In genomic region chr17:15252187-15252586, GRCm38 (mm10) we compare ENCODE assay signal across 11 mouse cellular contexts.
"Had no signal": no experiment of that assay in that cellular context is flagged by ENCODE, and none has a peak within 500 bp of the region (broad histone marks: within the 10 kb centered on the region; RNA-seq: fewer than 3 reads in every experiment).

No protein-coding gene starts in this region.

- DNase-seq: kidney, adult 18-20 months; kidney, adult 9 months; kidney, postnatal 14 days; kidney, postnatal 4 days; liver, embryonic 13.5 days; lung, adult 2 months; lung, postnatal 14 days; lung, postnatal 4 days; midbrain, embryonic 14.5 days; right cerebral cortex, postnatal 25 days; thymus, postnatal 25 days had no signal
